Mouse (Mus musculus): Measurements from ENCODE around the gene Pax6. TPM values are rescaled to one million over a fixed set of nuclear protein-coding genes. Genes with fewer than 3 reads are reported as not detected.
A peak's percentile ranks its signal among the peaks of the same experiment; 100 is the strongest.

The Pax6 gene
- 16.0 and 16.7 TPM in 2 replicates for polyA plus RNA-seq (2015; fragmentation: Nextera tagmentation; extraction: Ambion mirVana)

DNA sequence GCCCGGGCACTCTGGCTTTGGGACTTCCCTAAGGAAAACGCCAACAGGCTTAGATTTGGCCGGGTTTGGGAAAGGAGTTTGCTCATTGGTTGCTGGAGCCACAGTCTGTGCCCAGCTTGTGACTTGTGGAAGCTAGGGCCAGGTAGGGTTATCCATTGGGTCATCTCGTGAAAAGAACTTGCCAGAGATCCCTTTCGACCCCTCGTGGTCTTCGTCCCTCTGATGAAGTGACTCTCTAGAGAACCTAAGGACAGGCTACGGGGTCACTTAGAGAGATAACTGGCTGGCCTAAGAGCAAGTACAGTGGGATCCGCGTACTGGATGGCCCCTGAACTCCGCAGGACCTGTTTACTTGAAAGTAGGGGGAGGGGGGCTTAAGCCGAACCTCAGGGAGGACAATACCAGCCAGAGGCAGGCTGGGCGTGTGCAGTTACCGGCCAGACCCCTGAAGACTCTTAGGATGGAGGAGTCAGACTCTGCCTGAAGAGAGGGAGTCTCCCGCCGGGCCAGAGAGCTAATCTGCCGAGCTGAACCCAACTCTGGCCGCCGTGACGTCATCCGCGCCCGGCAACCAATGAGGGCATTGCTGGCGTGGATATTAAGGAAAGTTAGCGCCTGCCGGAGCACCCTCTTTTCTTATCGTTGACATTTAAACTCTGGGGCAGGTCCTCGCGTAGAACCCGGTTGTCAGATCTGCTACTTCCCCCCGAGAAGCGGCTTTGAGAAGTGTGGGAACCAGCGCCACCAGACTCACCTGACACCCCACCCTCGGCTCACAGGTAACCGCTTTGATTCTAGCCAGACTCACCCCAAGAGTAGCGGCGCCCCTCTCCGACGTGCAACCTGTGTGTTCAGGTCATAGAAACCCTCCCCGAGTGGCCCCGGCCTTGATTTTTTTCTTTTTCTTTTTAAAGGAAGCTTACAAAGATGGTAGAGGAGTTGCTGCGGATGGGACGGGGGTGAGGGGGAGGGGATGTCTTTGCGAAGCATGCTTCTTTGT, at the start of gene Pax6:
Pax6 (plus strand) TSS at position 630 of the 1,000 bp plus-strand sequence.
- peak; percentile 12; the same call in 1 of the 2 replicates for ATAC-seq (ENCODE audit: low read depth)

GRCm38 (mm10) chr2:105648933-105649332, 19.8 kb upstream of the Pax6 start:
- Histone ChIP-seq H3K27ac (replicated peaks) (no peak overlapping the region), H3K9me3 (no peaks in the 10 kb centered on the region), H3K9ac (no peak overlapping the region), H3K4me2 (no peak overlapping the region), H3K4me1 (replicated peaks) (no peaks in the 10 kb centered on the region), H3K4me3 (no peak overlapping the region), H3K36me3 (no peaks in the 10 kb centered on the region), H3K27me3 (peaks cover 16% of the 10 kb centered on the region; the same call in 1 of the 2 replicates)
- WGBS, result 87% methylated on average over 2 of the region's 2 CpGs
- no peak for ATAC-seq (ENCODE audit: low read depth)

More for the DNA sequence above, at the start of gene Pax6:
- 2% methylated on average over 44 of the region's 44 CpGs for WGBS
- peak within 1 kb of the TSS; percentile 68 for H3K4me2 ChIP-seq
- no peak within 1 kb of the TSS for H3K27ac ChIP-seq (replicated peaks)
- H3K36me3 ChIP-seq, result no peaks in the 10 kb centered on the region
- H3K27me3 ChIP-seq, result peaks cover 100% of the 10 kb centered on the region
- peaks cover 38% of the 10 kb centered on the region for H3K4me1 ChIP-seq (replicated peaks)
- H3K4me3 ChIP-seq, result peak within 1 kb of the TSS; percentile 51
- no peaks in the 10 kb centered on the region for H3K9me3 ChIP-seq
- H3K9ac ChIP-seq, result peak within 1 kb of the TSS; percentile 38

GRCm38 (mm10) chr2:105656456-105656855, 12.2 kb upstream of the Pax6 start:
- Histone ChIP-seq H3K9ac (no peak overlapping the region), H3K9me3 (no peaks in the 10 kb centered on the region), H3K36me3 (no peaks in the 10 kb centered on the region), H3K27me3 (peaks cover 79% of the 10 kb centered on the region), H3K4me3 (no peak overlapping the region), H3K27ac (replicated peaks) (no peak overlapping the region), H3K4me2 (no peak overlapping the region), H3K4me1 (replicated peaks) (peaks cover 16% of the 10 kb centered on the region)
- 90% methylated on average over 8 of the region's 8 CpGs for WGBS
- no peak for ATAC-seq (ENCODE audit: low read depth)

GRCm38 (mm10) chr2:105659350-105659749, 9.3 kb upstream of the Pax6 start:
- Histone ChIP-seq H3K4me2 (peak overlapping the region; percentile 36; the same call in 1 of the 2 replicates), H3K4me3 (peak overlapping the region; percentile 16; the same call in 1 of the 2 replicates), H3K9me3 (no peaks in the 10 kb centered on the region), H3K27me3 (peaks cover 93% of the 10 kb centered on the region), H3K27ac (replicated peaks) (no peak overlapping the region), H3K36me3 (no peaks in the 10 kb centered on the region), H3K9ac (no peak overlapping the region), H3K4me1 (replicated peaks) (peaks cover 21% of the 10 kb centered on the region)
- ATAC-seq (ENCODE audit: low read depth), result no peak
- 9% methylated on average over 9 of the region's 9 CpGs for whole genome bisulfite sequencing

GRCm38 (mm10) chr2:105659926-105660873, 8.5 kb upstream of the Pax6 start:
- Histone ChIP-seq H3K9ac (no peak overlapping the region), H3K4me1 (replicated peaks) (peaks cover 21% of the 10 kb centered on the region), H3K9me3 (no peaks in the 10 kb centered on the region), H3K4me2 (peak overlapping the region; percentile 36), H3K4me3 (peak overlapping the region; percentile 16), H3K27ac (replicated peaks) (no peak overlapping the region), H3K36me3 (no peaks in the 10 kb centered on the region), H3K27me3 (peaks cover 95% of the 10 kb centered on the region)
- ATAC-seq (ENCODE audit: low read depth), result peak; percentile 73
- 1% methylated on average over 41 of the region's 41 CpGs for WGBS

GRCm38 (mm10) chr2:105660874-105661622, 7.7 kb upstream of the Pax6 start:
- H3K4me2 ChIP-seq, result peak overlapping the region; percentile 36
- H3K4me1 ChIP-seq (replicated peaks), result peaks cover 21% of the 10 kb centered on the region
- H3K27ac ChIP-seq (replicated peaks), result no peak overlapping the region
- ATAC-seq (ENCODE audit: low read depth), result 0 out of 2 replicates have a peak, but pooled peaks have one; percentile 3
- H3K4me3 ChIP-seq, result peak overlapping the region; percentile 16; the same call in 1 of the 2 replicates
- H3K9ac ChIP-seq, result no peak overlapping the region
- H3K27me3 ChIP-seq, result peaks cover 96% of the 10 kb centered on the region
- H3K36me3 ChIP-seq, result no peaks in the 10 kb centered on the region
- no peaks in the 10 kb centered on the region for H3K9me3 ChIP-seq
- WGBS, result 2% methylated on average over 25 of the region's 26 CpGs

GRCm38 (mm10) chr2:105661623-105662066, 7.1 kb upstream of the Pax6 start:
- Histone ChIP-seq H3K9ac (no peak overlapping the region), H3K9me3 (no peaks in the 10 kb centered on the region), H3K4me1 (replicated peaks) (peaks cover 23% of the 10 kb centered on the region), H3K4me3 (no peak overlapping the region), H3K4me2 (no peak overlapping the region), H3K27ac (replicated peaks) (no peak overlapping the region), H3K36me3 (no peaks in the 10 kb centered on the region), H3K27me3 (peaks cover 98% of the 10 kb centered on the region)
- ATAC-seq (ENCODE audit: low read depth), result no peak
- 2% methylated on average over 18 of the region's 18 CpGs for WGBS

DNA sequence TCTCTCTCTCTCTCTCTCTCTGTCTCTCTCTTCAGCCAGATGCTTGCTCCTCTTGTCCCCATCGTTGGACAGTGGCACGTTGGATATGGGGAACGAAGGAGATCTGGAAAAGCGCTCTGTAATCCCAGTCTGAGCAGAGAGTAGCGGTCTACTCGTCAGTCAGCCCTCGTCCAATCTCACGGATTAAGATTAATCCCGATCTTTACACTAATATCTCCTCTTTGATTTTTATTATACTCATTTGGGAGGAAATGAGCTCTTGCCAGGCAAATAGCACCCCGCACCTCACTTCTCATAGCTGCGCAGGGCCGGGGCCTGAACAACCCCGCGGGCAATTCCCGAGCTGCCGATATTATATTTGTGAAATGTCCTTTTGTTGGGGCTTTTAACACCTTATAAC, 6.6 kb upstream of the Pax6 start:
- Histone ChIP-seq H3K4me1 (replicated peaks) (peaks cover 28% of the 10 kb centered on the region), H3K27ac (replicated peaks) (no peak overlapping the region), H3K9ac (no peak overlapping the region), H3K4me3 (no peak overlapping the region), H3K4me2 (no peak overlapping the region), H3K36me3 (no peaks in the 10 kb centered on the region), H3K27me3 (peaks cover 98% of the 10 kb centered on the region), H3K9me3 (no peaks in the 10 kb centered on the region)
- no peak for ATAC-seq (ENCODE audit: low read depth)
- 2% methylated on average over 16 of the region's 16 CpGs for WGBS

- Histone ChIP-seq H3K9ac (no peak overlapping the region), H3K4me2 (no peak overlapping the region), H3K36me3 (no peaks in the 10 kb centered on the region), H3K4me3 (no peak overlapping the region), H3K27me3 (peaks cover 98% of the 10 kb centered on the region), H3K9me3 (no peaks in the 10 kb centered on the region), H3K27ac (replicated peaks) (no peak overlapping the region), H3K4me1 (replicated peaks) (peaks cover 32% of the 10 kb centered on the region)
- WGBS, result 7% methylated on average over 7 of the region's 7 CpGs
- no peak for ATAC-seq (ENCODE audit: low read depth)
Observed at GRCm38 (mm10) chr2:105662606-105663005, 6.1 kb upstream of the Pax6 start.

DNA sequence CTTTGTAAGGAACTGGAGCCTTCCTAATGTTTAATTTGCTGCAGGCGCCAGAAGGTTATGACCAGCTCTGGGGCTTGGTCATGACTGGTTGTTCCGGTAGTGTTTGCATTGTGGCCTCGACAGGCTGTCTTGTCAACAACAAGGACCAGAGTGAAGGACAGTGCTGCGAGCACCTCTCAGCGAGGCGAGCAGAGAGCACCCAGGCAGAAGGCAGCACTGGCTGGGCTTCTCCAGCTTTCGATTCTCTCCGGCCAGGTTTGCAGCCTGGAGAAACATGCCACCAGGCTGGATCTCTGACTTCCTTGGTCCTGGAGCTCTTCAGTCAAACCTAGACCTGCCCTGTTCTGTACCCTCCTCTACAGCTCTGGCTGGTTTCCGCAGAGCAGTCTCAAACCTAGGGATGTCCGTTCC, 5.6 kb upstream of the Pax6 start:
- no peaks in the 10 kb centered on the region for H3K36me3 ChIP-seq
- ATAC-seq (ENCODE audit: low read depth), result no peak
- 15% methylated on average over 10 of the region's 10 CpGs for WGBS
- H3K4me2 ChIP-seq, result no peak overlapping the region
- peaks cover 99% of the 10 kb centered on the region for H3K27me3 ChIP-seq
- no peak overlapping the region for H3K27ac ChIP-seq (replicated peaks)
- H3K4me1 ChIP-seq (replicated peaks), result peaks cover 36% of the 10 kb centered on the region
- H3K4me3 ChIP-seq, result no peak overlapping the region
- no peaks in the 10 kb centered on the region for H3K9me3 ChIP-seq
- H3K9ac ChIP-seq, result no peak overlapping the region

GRCm38 (mm10) chr2:105664996-105665395, 3.7 kb upstream of the Pax6 start:
- 13% methylated on average over 5 of the region's 5 CpGs for WGBS
- Histone ChIP-seq H3K27me3 (peaks cover 99% of the 10 kb centered on the region), H3K36me3 (no peaks in the 10 kb centered on the region), H3K9ac (no peak overlapping the region), H3K27ac (replicated peaks) (no peak overlapping the region), H3K4me3 (no peak overlapping the region), H3K4me2 (no peak overlapping the region), H3K4me1 (replicated peaks) (peaks cover 48% of the 10 kb centered on the region), H3K9me3 (no peaks in the 10 kb centered on the region)
- ATAC-seq (ENCODE audit: low read depth), result no peak
